Mouse (Mus musculus): Measurements from ENCODE around the gene Crot.
"Not testable (repeated sequence)": the region's sequence is repeated elsewhere in the genome, so short reads cannot be mapped to it uniquely, and the experiment has no call there.

Crot gene

DNA sequence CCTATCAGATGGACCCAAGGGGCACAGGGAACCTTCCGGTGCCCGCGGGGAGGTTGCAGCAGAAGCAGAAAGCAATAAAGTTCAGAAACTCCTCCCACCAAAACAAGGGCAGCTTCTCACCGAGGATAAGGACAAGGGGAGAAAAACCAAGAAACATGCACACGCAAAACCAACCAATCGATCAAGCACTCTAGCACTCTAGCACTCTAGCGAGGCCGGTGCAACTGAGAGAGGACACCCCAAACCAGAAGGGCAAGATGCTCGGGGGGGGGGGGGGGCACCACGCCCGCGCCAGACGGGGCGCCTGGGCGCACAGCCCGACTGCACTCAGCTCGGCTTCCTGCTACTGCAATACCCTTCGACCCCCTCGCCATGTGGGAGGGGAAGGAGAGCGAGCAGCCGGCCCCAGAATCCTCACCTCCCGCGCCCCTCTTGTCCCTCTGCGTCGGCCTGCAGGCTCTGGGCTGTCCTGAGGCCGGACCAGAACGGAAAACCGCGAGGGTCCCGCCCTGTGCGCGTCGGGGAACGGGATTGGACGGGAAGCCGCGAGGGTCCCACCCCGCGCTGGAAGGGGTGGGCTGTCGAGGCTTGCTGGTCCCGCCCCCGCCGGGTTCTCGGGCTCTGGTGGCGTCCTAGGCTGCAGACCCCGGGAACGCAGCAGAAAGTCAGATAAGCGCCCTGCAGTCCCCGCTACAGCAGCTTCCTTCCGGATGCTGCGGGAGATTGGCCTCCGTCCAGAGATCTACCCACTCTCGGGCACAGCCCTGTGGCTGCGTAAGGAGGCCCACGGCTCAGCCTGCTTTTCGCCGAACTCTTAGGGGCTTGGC lies at the start of gene Crot:
TSS of gene Crot (minus strand) at position 639 of the 827 bp plus-strand sequence.
- peak; percentile 91 for DNase-seq

DNA sequence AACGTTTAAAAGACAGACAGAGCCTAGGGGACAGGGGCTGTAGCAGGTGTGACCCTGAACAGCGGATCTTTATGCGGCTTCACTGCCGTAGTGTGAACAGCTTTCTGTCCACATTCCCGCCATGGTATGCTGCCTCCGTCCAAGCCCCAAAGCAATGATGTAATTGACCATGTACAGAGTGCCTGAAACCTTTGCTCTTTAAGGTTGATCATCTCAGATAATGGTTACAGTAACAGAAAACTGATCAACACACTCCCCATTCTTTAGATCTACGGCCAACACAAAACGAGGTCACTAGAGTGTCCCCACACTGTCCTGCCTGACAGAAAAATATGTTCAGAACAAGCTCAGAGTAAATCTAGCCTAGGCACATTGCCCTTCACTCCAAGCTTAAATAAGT lies 48.8 kb upstream of the Crot start:
- no peak for DNase-seq

DNA sequence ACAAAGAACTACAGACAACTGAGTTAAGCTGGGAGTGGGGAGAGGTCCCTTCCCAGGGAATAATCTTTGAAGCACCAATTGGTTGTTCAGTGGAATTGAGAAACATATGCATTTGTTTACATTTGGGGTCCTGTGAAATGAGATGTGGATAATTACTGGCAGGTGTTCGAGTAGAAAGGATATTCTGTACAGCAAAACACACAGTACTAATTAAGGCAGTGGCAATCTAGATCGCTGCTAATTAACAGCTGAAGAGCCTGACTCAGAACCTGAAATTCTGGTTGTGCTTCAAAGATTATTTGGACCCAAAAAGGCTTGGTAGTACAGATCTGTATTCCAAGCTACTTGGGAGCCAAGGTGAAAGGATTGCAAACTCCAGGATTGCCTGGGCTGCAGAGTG lies 47.7 kb upstream of the Crot start:
- DNase-seq = no peak

DNA sequence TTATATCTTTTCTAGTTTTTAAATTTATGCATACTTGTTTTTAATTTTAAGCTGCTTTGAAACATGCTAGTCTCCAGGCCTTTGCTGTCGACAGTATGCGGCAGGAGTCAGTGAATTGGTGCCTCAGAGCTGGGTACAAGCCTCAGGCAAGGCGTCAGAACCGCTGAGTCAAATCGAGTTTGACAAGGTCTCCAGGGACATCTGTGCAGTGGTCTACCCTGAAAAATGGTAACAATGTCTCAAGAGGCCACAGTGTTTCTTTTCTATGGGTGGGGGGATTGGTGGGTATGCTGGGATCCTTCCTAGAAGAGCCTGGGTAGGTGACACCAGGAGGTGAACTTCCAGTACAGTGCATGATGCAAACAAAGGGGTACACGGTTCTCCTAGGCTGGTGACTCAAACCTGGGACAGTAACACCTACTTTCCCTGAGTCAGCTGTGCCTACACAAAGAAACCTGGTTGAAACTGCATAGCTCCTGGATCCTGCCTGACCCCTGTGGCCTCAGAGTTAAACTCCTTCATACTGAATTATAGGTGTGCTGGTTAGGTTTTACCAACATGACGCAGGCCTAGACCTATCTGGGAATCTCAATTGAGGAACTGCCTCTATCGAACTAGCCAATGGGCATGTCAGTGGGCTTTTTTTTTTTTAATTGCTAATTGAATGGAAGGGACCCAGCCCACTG lies 46.6 kb upstream of the Crot start:
- no peak for DNase-seq

DNA sequence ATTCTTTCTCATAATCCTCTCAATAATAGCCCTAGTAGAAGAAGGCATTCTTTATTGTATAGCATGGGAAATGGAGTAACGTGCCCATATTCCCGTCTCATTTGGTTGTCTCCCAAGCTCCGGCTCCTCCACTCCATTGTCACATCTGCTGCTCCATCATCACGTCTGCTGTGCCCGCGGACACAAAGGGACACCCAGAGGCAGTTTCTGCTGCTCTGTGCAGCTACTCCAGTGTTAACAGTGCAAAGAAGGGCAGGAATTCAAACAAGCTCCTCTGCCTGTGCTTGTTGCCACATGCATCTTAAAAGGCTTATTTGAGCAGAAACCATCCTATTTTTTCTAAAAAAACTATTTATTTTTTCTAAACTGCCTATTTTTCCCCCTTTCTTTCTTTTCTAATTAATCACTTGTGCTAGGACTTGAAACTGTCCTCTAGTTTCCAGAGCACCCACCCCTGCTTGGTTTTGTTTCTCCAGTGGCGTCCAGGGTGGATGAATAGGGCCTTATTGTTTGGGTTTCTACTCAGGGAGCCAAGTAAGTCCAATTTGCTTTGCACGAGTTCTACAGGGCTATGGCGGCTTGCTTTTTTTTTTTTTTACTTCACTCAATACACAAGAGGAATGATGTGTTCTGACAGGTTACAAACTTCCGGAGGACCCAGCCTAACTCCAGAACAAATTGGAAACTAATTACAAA lies 45.7 kb upstream of the Crot start:
- DNase-seq = no peak

DNA sequence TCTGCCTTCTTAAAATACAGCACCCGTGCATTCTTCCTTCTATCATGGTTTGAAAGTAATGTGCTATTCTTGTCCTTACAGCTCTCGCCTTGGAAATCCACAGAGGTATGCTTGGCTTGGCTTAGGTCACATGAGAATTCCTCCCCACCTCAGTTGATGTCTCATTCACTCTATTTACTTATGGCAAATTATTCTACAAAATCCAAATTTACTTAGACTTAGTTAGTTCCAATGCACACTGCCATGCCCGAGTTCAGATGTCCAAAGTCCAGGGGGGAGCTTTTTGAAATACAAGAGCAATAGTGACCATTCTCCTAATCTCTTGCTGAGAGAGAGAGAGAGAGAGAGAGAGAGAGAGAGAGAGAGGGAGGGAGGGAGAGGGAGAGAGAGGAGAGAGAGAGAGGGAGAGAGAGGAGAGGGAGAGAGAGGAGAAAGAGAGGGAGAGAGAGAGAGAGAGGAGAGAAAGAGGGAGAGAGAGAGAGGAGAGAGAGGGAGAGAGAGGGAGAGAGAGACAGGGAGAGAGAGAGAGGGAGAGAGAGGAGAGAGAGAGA lies 43.6 kb upstream of the Crot start:
- no peak for DNase-seq

DNA sequence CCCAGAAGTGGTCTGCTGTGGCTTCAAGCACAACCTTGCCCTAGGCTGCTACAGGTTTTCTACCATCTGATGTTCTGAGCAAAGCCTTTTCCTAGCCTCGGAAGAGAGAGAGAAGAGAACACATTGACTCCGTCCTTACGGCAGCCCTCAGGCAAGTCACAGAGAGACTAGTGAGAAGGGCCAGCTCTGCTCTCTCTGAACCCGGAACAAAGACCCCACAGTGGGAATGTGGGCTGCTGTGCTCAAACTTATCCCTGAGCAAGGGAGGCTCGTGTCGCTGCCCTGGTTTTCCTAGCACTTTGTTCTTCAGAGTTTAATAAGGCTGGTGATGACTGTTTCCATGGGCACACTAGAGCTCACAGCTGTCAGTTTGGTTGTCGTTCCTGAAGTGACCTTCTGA lies 42.9 kb upstream of the Crot start:
- DNase-seq = no peak

DNA sequence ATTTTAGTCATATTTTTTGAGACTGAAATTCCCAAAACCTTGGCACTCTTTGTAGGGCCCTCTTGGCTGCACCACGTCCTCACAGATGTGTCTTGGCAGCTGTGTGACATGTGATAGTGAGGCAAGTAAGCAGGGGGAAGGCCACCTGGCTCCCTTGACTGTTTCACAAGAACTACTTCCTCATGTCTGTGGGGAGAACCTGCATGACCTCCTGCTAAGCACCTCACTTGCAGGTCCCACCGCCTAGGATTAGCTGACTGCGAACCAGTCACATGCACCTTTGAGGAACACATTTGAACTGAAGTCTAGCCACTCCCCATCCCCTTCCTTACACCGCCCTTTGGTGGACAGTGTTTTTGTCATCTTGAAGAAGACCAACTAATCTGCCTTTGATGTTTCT lies 40.2 kb upstream of the Crot start:
- no peak for DNase-seq

DNA sequence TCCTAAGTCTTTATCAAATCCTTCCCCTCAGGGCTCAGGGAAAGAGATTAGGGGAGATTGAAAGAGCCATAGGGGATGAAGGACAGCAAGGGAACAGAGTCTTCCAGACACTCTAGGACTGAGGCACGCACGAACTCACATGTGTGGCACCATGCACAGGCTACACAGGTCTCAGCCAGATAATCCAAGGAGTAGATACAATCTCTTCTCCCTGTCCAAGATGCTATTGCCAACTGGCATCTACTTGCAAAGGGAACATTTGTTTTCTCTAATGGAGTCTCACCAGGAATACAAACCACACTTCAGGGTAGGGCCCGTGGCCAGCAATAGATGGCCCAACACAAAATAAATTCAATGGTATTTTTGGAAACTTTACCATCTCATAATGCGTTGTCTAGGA lies 38.3 kb upstream of the Crot start:
- no peak for DNase-seq

DNA sequence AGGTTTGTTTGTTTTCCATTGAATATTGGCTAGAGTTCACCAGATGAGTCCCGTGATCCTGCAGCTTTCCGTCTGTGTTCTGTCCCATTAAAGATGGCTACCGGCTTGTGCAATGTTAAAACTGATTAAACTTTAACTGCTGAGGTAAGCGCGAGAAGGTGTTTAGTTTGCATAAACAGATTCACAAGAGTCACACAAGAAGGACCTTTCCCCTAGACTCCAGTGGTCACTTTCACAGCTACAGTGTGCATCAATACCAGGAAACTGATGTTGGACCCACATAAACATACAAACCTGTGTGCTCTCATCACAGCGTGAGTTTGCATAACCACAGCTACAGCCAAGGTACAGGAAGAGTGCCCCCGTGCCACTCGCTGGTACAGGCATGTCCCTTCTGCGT lies 37.4 kb upstream of the Crot start:
- no peak for DNase-seq

DNA sequence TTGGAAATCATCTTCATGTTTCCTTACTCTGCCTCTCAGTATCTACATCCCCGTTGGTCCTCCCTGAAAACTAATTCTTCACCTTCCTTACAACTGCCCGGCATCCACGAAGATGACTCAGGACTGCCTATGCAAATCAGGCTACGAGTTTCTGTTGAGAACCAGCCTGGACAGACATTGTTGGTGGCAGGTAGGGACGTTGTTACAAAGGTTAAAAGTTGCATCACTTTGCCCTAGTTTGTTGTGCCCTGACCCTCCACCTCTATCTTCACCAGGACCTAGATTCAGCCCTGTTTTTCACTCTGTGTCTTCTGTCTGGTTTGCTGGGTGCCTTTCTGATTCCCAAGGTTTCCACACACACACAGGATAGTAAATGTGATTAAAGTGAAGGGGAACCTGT lies 36.7 kb upstream of the Crot start:
- no peak for DNase-seq

DNA sequence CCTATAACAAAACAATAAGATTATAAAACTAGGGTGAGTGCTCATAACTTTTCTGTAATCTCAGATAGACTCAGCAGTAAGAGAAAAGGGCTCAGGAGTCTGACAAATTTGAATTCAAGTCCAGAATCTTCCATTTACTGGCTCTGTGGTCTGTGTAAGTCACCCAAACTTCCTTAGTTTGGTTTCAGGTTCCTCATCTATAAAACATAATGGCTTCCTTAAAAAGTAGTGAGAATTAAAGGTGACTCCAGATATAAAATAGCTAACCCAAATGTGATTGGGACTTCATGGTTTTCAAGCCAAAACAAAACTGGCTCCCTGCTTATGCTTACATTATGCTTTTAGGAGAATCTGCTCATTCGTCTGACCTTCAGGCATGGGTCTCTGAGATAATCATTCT lies 35.5 kb upstream of the Crot start:
- DNase-seq = no peak

DNA sequence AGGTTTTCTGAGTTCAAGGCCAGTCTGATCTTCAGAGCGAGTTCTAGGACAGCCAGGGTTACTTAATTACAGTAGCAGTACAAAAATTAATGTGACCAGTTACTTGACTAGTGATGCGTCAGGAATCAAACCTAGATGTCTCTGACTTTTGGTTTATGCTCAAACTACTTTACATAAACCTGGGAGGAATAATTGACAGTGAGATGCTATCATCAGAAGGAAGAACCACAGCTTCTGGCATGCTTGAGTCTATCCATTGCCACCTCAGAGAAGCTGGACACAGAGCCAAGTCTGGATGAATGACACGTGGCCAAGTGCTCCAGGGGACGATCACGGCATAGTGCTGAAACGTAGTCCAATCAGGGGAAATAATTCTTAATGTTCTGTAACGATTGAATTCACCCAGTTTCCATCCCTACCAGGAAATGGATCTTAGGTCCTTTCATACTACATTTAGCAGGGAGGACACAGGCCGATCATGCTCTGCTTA lies 35.0 kb upstream of the Crot start:
- no peak for DNase-seq

DNA sequence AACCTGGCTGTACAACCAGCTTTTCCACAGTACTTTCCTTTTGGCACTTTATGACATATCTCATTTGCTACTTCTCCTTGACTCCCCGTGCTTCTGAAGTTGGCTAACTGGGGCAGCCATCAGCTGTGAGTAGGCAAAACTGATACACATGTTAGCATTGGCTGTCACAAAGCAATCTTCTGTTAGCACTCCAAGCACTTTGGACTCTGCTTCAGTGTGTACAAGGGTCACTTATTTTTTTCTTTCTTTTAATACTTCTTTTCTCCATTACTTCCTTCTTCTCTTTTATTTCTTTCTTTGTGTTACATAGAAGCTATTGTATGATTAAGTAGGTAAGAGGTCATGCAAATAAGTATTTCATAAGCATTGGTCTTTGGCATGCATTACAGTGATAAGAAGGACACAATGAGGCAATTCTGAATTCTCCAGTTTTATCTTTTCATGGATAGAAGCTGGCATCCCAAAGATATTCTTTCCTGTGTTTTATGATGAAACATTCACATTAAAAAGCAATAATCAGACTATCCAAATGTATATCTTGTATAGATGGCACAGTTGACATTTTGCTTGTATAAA lies 31.2 kb upstream of the Crot start:
- no peak for DNase-seq

DNA sequence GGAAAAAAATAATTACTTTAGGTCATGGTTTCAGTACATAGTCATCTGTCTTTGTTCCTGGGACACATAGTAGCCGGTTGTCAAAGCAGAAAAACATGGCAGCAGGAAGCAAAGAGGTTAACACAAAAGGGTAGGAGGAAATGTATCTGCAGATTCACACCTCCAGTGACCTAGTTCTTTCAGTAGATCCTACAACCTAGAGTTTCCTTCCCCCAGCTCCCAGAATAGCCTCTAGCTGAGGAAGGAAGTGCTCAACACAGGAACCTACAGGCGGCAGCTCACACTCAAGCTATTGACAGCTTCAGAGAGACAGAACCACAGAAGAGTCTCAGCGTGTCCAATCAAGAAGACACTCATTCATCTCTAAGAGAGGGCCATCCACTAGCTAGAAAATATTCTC lies 18.2 kb upstream of the Crot start:
- no peak for DNase-seq

DNA sequence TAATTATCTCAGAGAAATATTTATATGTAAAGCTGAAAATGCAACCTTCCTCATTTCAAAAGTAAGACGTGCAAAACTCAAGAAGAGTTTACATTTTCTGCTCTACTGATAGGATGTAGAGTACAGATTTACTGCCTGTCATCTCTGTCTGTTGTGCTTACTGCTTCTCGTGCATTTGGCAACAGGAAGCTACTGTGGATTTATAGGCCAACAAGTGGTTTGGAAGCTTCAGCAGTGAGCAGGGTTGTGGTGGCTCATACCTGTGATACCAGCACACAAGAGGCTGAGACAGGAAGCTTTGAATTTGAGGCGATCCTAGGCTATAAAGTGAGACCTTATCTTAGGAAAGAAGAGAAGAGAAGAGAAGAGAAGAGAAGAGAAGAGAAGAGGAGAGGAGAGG lies 17.6 kb upstream of the Crot start:
- no peak for DNase-seq

DNA sequence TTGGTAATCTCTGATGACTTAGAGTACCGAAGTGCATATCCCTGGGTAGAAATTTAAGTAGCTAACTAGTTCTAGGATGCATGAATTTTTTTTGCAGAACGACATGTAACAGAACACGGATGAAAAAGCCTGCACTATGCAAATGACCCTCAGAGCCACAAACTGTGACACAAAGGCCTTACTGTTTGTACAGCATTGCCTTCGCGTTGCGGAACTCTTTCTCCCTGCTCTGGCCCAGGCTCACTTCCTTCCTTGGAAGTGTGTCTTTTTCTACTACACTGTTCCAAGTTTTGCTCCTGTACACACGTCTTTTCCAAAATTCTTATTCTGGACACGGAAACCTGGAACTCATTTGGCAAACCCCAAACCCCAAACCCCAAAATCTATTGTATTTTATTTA lies 14.2 kb upstream of the Crot start:
- DNase-seq = no peak

DNA sequence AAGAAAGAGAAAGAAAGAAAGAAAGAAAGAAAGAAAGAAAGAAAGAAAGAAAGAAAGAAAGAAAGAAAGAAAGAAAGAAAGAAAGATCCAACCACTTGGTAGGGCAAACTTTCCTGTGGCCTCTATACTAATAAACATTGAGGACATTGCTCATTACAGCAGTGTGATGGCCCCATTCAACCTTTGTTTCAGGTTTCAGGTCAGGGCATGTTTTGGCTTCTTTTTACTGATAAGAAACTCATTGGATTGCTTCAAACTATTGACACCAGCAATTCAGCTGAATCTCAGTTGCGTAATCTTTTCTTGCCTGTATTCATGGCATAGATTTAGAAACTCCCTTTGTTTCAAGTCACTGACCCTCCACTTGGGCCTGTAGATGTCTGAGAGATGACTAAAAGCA lies 13.0 kb upstream of the Crot start:
- no peak for DNase-seq

DNA sequence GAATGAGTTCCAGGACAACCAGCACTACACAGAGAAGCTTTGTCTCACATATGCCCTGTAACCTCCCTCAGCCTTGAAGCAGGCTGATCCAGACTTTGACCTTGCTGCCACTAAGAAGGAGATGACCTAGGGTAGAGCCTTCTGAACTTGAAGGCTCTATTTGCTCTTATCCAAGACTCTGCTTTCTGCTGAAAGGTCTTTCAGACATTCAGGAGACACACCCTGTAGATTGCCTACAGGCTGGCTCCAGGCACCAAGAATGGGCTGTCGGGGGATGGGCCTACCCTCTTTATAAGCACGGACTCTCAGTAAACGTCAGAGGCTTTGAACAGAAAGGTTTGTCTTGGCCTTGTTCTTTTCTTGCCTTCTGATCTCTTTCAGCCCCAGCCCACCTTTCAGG lies 9.5 kb upstream of the Crot start:
- DNase-seq = not testable (repeated sequence)

DNA sequence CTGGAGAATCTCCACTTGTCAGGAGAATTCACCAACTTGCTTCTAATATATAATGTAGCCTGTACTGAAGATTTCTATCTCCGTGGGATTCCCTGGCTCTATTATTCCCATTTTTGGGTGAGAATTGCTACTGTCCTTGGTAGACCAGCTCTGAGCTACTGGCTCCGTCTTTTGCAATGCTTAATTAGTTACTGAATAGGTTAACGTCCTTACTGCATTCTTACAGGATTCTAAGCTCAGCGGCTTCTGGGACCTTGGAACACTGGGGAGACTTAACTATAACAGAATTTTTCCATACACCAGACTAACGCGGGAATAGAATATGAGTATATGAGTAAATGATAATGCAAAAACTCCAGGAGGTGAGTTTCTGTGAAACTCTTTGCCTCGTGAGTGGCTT lies 2.9 kb upstream of the Crot start:
- DNase-seq = not testable (repeated sequence)

DNA sequence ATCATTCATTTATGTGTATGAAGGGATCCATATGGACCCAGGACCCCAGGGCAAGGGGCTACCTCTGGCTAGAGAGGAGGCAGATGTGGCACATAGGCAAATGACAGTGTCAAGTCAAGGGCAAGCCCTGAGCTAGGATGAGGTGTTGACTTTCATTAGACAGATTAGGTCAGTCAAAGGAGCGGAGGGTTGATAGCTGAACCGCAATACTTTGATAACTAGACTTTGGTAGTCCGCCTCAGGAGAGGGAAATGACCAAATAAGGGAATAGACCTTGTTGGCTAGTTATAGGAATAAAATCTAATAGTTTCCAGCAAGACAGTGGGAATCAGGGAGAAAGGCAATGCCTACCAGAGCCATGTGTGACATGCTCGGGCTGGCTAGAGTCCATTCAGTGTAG lies 2.0 kb upstream of the Crot start:
- DNase-seq = no peak

DNA sequence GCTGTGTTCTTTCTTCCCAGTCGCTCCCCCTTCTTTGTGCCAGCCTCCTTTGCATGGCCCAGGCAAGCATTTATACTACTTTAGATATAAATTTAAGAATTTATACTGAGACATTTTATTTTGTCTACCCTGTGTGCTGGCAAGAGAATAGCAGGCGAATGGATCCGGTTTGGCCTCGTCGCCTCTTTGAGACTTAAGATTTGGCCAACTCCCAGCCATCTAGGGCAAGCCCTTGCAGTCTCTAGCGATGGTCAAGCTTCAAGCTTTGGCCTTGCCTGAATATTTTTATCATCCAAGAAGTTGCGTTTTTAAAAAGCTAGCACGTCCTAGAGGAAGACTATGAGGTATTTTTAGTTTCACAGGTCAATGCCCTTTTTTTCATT lies 380 bp upstream of the Crot start:
- no peak for DNase-seq

DNA sequence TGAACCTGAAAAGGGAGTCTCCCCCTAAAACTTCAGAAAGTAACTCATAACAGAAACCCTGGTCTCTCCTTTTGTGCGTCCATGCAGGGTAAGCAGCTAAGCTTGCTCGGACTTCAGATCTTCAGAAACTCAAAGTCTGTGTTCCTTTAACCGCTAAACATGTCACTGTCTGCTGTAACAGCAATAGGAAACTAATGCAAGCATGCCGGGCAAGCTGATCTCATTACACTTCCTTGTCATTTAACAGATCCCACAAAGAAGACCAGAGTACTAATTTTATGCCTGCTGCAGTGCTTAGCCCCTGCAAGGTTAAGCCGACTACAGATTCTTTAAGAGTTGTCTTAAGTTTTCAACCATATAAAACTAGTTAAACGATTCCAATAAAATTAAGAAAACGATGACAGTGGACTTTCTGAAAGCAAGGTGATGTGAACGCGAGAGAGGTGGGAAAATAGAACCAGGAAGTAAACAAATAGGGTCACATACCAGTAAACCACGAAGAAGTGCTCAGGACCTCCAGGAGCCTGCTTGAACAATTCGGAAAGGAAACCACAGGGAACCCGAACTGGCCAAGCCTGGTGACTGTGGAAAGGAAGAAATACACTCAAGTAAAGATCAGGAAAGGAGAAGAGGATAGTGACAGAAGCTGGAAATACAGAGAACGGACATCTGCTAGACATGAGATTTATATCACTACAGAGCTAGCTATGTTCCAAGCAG lies 998 bp downstream of the Crot start:
- no peak for DNase-seq

Data from right cerebral cortex, postnatal 14 days (tissue).